Mouse (Mus musculus) forebrain, embryonic 16.5 days (tissue): ENCODE results near the gene Kcng3. TPM values are rescaled to one million over a fixed set of nuclear protein-coding genes. Genes with fewer than 3 reads are reported as not detected.

ENCODE experiments used
- ATAC-seq: fragments of 200-750 bp; cut with Nextera tagmentation; 2 replicates; pipeline ENCODE4 v1.8.0; 2017; ENCODE audit warnings: mild to moderate bottlenecking, moderate library complexity
- H3K27ac ChIP-seq: fragments of 300-500 bp; sonication (generic); 2 replicates; pipeline ENCODE4 v1.5.1; 2014; ENCODE audit warnings: low read length, control low read depth
- H3K27me3 ChIP-seq: fragments of 300-500 bp; sonication (generic); replicated peaks from 2 replicates; pipeline ENCODE4 v1.6.1; 2014; ENCODE audit warnings: low read length; ENCODE audit not compliant: control insufficient read depth, insufficient read depth
- H3K36me3 ChIP-seq: fragments of 300-500 bp; sonication (generic); 2 replicates; pipeline ENCODE4 v1.6.1; 2014; ENCODE audit not compliant: control insufficient read depth, insufficient read depth
- H3K4me1 ChIP-seq: fragments of 300-500 bp; sonication (generic); replicated peaks from 2 replicates; pipeline ENCODE4 v1.6.1; 2014; ENCODE audit warnings: low read length; ENCODE audit not compliant: control insufficient read depth, insufficient read depth
- H3K4me2 ChIP-seq: fragments of 300-500 bp; sonication (generic); 2 replicates; pipeline ENCODE4 v1.6.1; 2014; ENCODE audit warnings: mild to moderate bottlenecking, low read length, control low read depth
- H3K4me3 ChIP-seq: fragments of 300-500 bp; sonication (generic); replicated peaks from 2 replicates; pipeline ENCODE4 v1.5.1; 2014; ENCODE audit warnings: mild to moderate bottlenecking, low read length, control low read depth
- H3K9ac ChIP-seq: fragments of 300-500 bp; sonication (generic); replicated peaks from 2 replicates; pipeline ENCODE4 v1.6.1; 2014; ENCODE audit warnings: low read depth, low read length, control low read depth
- H3K9me3 ChIP-seq: fragments of 300-500 bp; sonication (generic); 2 replicates; pipeline ENCODE4 v1.6.1; 2016; ENCODE audit warnings: low read length; ENCODE audit not compliant: control insufficient read depth
- WGBS: fragments of 180-500 bp; shearing (Covaris S2); extraction: QIAGEN DNeasy Blood & Tissue Kit; methylation state at CpG from one replicate; pipeline ENCODE4 v1.1.7; 2014; 5-methylcytosine and 5-hydroxymethylcytosine counted together
- polyA plus RNA-seq: library from polyadenylated mRNA; unstranded; fragments of >200 nt; fragmentation: Nextera tagmentation; extraction: Ambion mirVana; gene quantifications from 2 replicates; pipeline ENCODE4 v1.2.1, GENCODE M21; 2015

Kcng3 gene
- polyA plus RNA-seq, 1 experiment from 2014 or later = 0.14 TPM

GRCm38 (mm10) chr17:83545756-83546742, 85.6 kb downstream of the Kcng3 start:
- Histone ChIP-seq H3K27me3 (peaks cover 6% of the 10 kb centered on the region), H3K36me3 (no peaks in the 10 kb centered on the region), H3K4me3 (peak overlapping the region; percentile 32), H3K4me1 (peaks cover 28% of the 10 kb centered on the region), H3K27ac (no peak overlapping the region), H3K9ac (peak overlapping the region; percentile 44), H3K4me2 (peak overlapping the region; percentile 49), H3K9me3 (no peaks in the 10 kb centered on the region)
- ATAC-seq = peak; percentile 76
- WGBS = 7% methylated on average over 35 of the region's 35 CpGs

- Histone ChIP-seq H3K9ac (no peak overlapping the region; the same call in 1 of the 2 replicates), H3K27ac (no peak overlapping the region)
- ATAC-seq = no peak
These were observed 86.4 kb downstream of the Kcng3 start for GRCm38 (mm10) chr17:83545259-83545658.

DNA sequence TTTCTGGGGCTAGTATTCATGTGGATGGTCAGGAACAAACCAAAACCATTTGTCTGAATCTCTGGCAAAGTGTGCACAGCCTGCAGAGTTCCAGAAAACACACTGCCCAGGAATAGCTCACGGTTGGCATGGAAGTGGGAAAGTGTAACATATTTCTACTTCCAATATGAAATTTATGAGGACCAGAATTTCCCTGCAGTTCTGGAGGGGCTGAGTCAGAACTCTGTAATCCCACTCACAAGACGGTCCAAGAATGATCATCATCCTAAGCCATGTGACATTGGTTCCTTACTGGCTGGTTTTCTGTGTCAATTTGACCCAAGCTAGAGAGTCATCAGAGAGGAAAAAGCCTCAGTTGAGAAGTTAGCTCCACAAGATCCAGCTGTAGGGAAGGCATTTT, 89.3 kb downstream of the Kcng3 start:
- Histone ChIP-seq H3K4me3 (no peak overlapping the region), H3K27ac (no peak overlapping the region), H3K27me3 (peaks cover 6% of the 10 kb centered on the region), H3K9ac (no peak overlapping the region), H3K4me1 (peaks cover 12% of the 10 kb centered on the region), H3K36me3 (no peaks in the 10 kb centered on the region), H3K9me3 (no peaks in the 10 kb centered on the region), H3K4me2 (no peak overlapping the region)
- no peak for ATAC-seq
- 88% methylated on average over 2 of the region's 2 CpGs for WGBS

More at GRCm38 (mm10) chr17:83545259-83545658, 86.4 kb downstream of the Kcng3 start:
- Histone ChIP-seq H3K4me1 (peaks cover 28% of the 10 kb centered on the region), H3K27me3 (peaks cover 6% of the 10 kb centered on the region), H3K4me3 (no peak overlapping the region), H3K9me3 (no peaks in the 10 kb centered on the region), H3K36me3 (no peaks in the 10 kb centered on the region), H3K4me2 (peak overlapping the region; percentile 49)
- WGBS = 78% methylated on average over 6 of the region's 6 CpGs

- WGBS = 83% methylated on average over 12 of the region's 12 CpGs
- H3K9me3 ChIP-seq = no peaks in the 10 kb centered on the region
- H3K4me2 ChIP-seq = no peak overlapping the region
These were observed 92.2 kb downstream of the Kcng3 start for GRCm38 (mm10) chr17:83539262-83540037.

GRCm38 (mm10) chr17:83538694-83539093, 93.0 kb downstream of the Kcng3 start:
- Histone ChIP-seq H3K4me2 (no peak overlapping the region), H3K36me3 (no peaks in the 10 kb centered on the region), H3K9ac (no peak overlapping the region), H3K27ac (no peak overlapping the region), H3K4me1 (no peaks in the 10 kb centered on the region), H3K27me3 (no peaks in the 10 kb centered on the region), H3K9me3 (no peaks in the 10 kb centered on the region), H3K4me3 (no peak overlapping the region)
- WGBS = 81% methylated on average over 1 of the region's 1 CpGs
- ATAC-seq = no peak

More at GRCm38 (mm10) chr17:83539262-83540037, 92.2 kb downstream of the Kcng3 start:
- no peaks in the 10 kb centered on the region for H3K4me1 ChIP-seq
- ATAC-seq = no peak
- H3K9ac ChIP-seq = no peak overlapping the region
- H3K27me3 ChIP-seq = no peaks in the 10 kb centered on the region; the same call in 1 of the 2 replicates
- no peak overlapping the region for H3K27ac ChIP-seq
- no peaks in the 10 kb centered on the region for H3K36me3 ChIP-seq
- no peak overlapping the region for H3K4me3 ChIP-seq

- Histone ChIP-seq H3K27ac (no peak overlapping the region), H3K4me2 (no peak overlapping the region), H3K9ac (no peak overlapping the region), H3K4me1 (no peaks in the 10 kb centered on the region), H3K36me3 (no peaks in the 10 kb centered on the region), H3K9me3 (no peaks in the 10 kb centered on the region), H3K4me3 (no peak overlapping the region), H3K27me3 (no peaks in the 10 kb centered on the region)
- ATAC-seq = no peak
- WGBS = 51% methylated on average over 9 of the region's 9 CpGs
These were observed 93.6 kb downstream of the Kcng3 start for GRCm38 (mm10) chr17:83538141-83538540.

Other genes with a start within 250 kb of the Kcng3 start
- 179 and 181 TPM in 2 replicates for gene Cox7a2l, start 114.6 kb downstream of the Kcng3 start, polyA plus RNA-seq
- gene Mta3, start 74.3 kb upstream of the Kcng3 start, polyA plus RNA-seq = 38.2 and 39.6 TPM in 2 replicates
- gene Haao, start 216.1 kb upstream of the Kcng3 start, polyA plus RNA-seq = 0.14 and 0.29 TPM in 2 replicates